In genomic region chr10:77819203-77819602, GRCm38 (mm10) we compare ENCODE assay signal across 30 mouse cellular contexts. TPM values are rescaled to one million over a fixed set of nuclear protein-coding genes. Genes with fewer than 3 reads are reported as not detected.
DNase-seq lines count a peak whose midpoint lies in the region; ATAC-seq and TF ChIP-seq lines count a peak whose summit lies in the region.
"Had no signal": no experiment of that assay in that cellular context is flagged by ENCODE, and none has a peak within 500 bp of the region (broad histone marks: within the 10 kb centered on the region; RNA-seq: fewer than 3 reads in every experiment).

No protein-coding gene starts in this region.

- no peak overlapping the region for H3K9ac ChIP-seq in embryonic facial prominence, embryonic 11.5 days (replicated peaks; ENCODE audit: low read length)
- no peak overlapping the region for H3K9ac ChIP-seq in midbrain, embryonic 11.5 days (ENCODE audit: low read length)
- H3K9ac ChIP-seq in midbrain, postnatal 0 days (replicated peaks; ENCODE audit: low read length, poor library complexity, severe bottlenecking): no peak overlapping the region
- H3K9ac ChIP-seq in neural tube, embryonic 15.5 days (replicated peaks): no peak overlapping the region
- H3K9ac ChIP-seq: embryonic facial prominence, embryonic 13.5 days; forebrain, embryonic 15.5 days; heart, embryonic 13.5 days; hindbrain, embryonic 14.5 days had no signal

- no peak overlapping the region for H3K4me2 ChIP-seq in embryonic facial prominence, embryonic 11.5 days (ENCODE audit: low read depth, low read length)
- no peak overlapping the region for H3K4me2 ChIP-seq in midbrain, embryonic 11.5 days
- H3K4me2 ChIP-seq in midbrain, postnatal 0 days (ENCODE audit: low read depth, low read length, poor library complexity, severe bottlenecking): peak overlapping the region; percentile 20; the same call in 1 of the 2 replicates
- H3K4me2 ChIP-seq in neural tube, embryonic 15.5 days: no peak overlapping the region
- H3K4me2 ChIP-seq: embryonic facial prominence, embryonic 13.5 days; forebrain, embryonic 15.5 days; heart, embryonic 13.5 days; hindbrain, embryonic 14.5 days had no signal

- ATAC-seq in embryonic facial prominence, embryonic 11.5 days (replicated peaks; ENCODE audit: insufficient number of reproducible peaks, low FRiP score, low TSS enrichment, low read depth): no peak
- no peak for ATAC-seq in midbrain, embryonic 11.5 days (ENCODE audit: low FRiP score)
- 0 out of 2 replicates have a peak, but pooled peaks have one; percentile 66 for ATAC-seq in midbrain, postnatal 0 days (ENCODE audit: low FRiP score)
- no peak for ATAC-seq in neural tube, embryonic 15.5 days (ENCODE audit: low FRiP score)
- ATAC-seq: activated CD4-positive, CD25-positive, alpha-beta regulatory T cell, adult 4 months; forebrain, embryonic 15.5 days had no signal

- 34% methylated on average over 4 of the region's 4 CpGs for WGBS in embryonic facial prominence, embryonic 11.5 days
- 29% methylated on average over 4 of the region's 4 CpGs for WGBS in embryonic facial prominence, embryonic 10.5 days
- 32% methylated on average over 4 of the region's 4 CpGs for WGBS in midbrain, embryonic 11.5 days
- WGBS in midbrain, embryonic 10.5 days: 25% methylated on average over 4 of the region's 4 CpGs
- 33% methylated on average over 4 of the region's 4 CpGs for WGBS in midbrain, postnatal 0 days
- 41% methylated on average over 4 of the region's 4 CpGs for WGBS in neural tube, embryonic 15.5 days

- TF ChIP-seq POLR2A in brain, embryonic 14.5 days (IDR thresholded peaks at IDR 0.05; ENCODE audit: borderline replicate concordance, extremely low read depth, insufficient read depth, insufficient read length, poor library complexity, severe bottlenecking): no peak

- no peak overlapping the region for H3K4me3 ChIP-seq in embryonic facial prominence, embryonic 11.5 days (ENCODE audit: low read depth, low read length)
- H3K4me3 ChIP-seq in embryonic facial prominence, embryonic 10.5 days: no peak overlapping the region
- H3K4me3 ChIP-seq in midbrain, embryonic 11.5 days (ENCODE audit: low read depth, low read length): no peak overlapping the region
- no peak overlapping the region for H3K4me3 ChIP-seq in midbrain, embryonic 10.5 days
- H3K4me3 ChIP-seq in midbrain, postnatal 0 days (ENCODE audit: low read depth, low read length): no peak overlapping the region
- H3K4me3 ChIP-seq in neural tube, embryonic 15.5 days (replicated peaks): no peak overlapping the region
- H3K4me3 ChIP-seq: embryonic facial prominence, embryonic 13.5 days; erythroblast, embryonic 14.5 days; forebrain, embryonic 15.5 days; heart, adult 2 months; heart, embryonic 10.5 days; heart, embryonic 13.5 days had no signal

- no peak for TF ChIP-seq CTCF in brain, embryonic 14.5 days (IDR thresholded peaks at IDR 0.05; ENCODE audit: borderline replicate concordance, extremely low read depth, insufficient read depth, insufficient read length)
- no peak for TF ChIP-seq CTCF in midbrain, postnatal 0 days (IDR thresholded peaks at IDR 0.05)

- no peaks in the 10 kb centered on the region for H3K27me3 ChIP-seq in embryonic facial prominence, embryonic 11.5 days (ENCODE audit: control insufficient read depth, insufficient read depth, low read length)
- H3K27me3 ChIP-seq in embryonic facial prominence, embryonic 10.5 days (replicated peaks; ENCODE audit: low read depth, poor library complexity, severe bottlenecking): no peaks in the 10 kb centered on the region
- H3K27me3 ChIP-seq in midbrain, embryonic 11.5 days (ENCODE audit: control insufficient read depth, insufficient read depth, low read length): no peaks in the 10 kb centered on the region
- H3K27me3 ChIP-seq in midbrain, embryonic 10.5 days (ENCODE audit: low read depth, poor library complexity, severe bottlenecking): no peaks in the 10 kb centered on the region
- no peaks in the 10 kb centered on the region; the same call in 1 of the 2 replicates for H3K27me3 ChIP-seq in midbrain, postnatal 0 days (ENCODE audit: insufficient read depth, low read length)
- H3K27me3 ChIP-seq in neural tube, embryonic 15.5 days (replicated peaks): no peaks in the 10 kb centered on the region
- H3K27me3 ChIP-seq: embryonic facial prominence, embryonic 13.5 days; forebrain, embryonic 15.5 days had no signal

- no peaks in the 10 kb centered on the region for H3K9me3 ChIP-seq in embryonic facial prominence, embryonic 11.5 days (replicated peaks; ENCODE audit: control insufficient read depth, low read length)
- H3K9me3 ChIP-seq in embryonic facial prominence, embryonic 10.5 days: 0 out of 2 replicates have a peak, but pooled peaks cover 2% of the 10 kb centered on the region
- H3K9me3 ChIP-seq in midbrain, embryonic 11.5 days (ENCODE audit: control insufficient read depth, low read length): no peaks in the 10 kb centered on the region
- H3K9me3 ChIP-seq in midbrain, embryonic 10.5 days (replicated peaks): peaks cover 10% of the 10 kb centered on the region; the same call in 1 of the 2 replicates
- no peaks in the 10 kb centered on the region for H3K9me3 ChIP-seq in midbrain, postnatal 0 days (ENCODE audit: low read length)
- H3K9me3 ChIP-seq in neural tube, embryonic 15.5 days (replicated peaks): peaks cover 5% of the 10 kb centered on the region; the same call in 1 of the 2 replicates
- H3K9me3 ChIP-seq: embryonic facial prominence, embryonic 13.5 days; forebrain, embryonic 15.5 days; heart, embryonic 10.5 days had no signal

- H3K27ac ChIP-seq in embryonic facial prominence, embryonic 11.5 days (replicated peaks; ENCODE audit: low read depth, low read length): no peak overlapping the region
- H3K27ac ChIP-seq in embryonic facial prominence, embryonic 10.5 days (replicated peaks): no peak overlapping the region
- no peak overlapping the region for H3K27ac ChIP-seq in midbrain, embryonic 11.5 days (ENCODE audit: low read depth, low read length)
- no peak overlapping the region for H3K27ac ChIP-seq in midbrain, embryonic 10.5 days (replicated peaks)
- H3K27ac ChIP-seq in midbrain, postnatal 0 days (ENCODE audit: low read depth, low read length): no peak overlapping the region
- no peak overlapping the region for H3K27ac ChIP-seq in neural tube, embryonic 15.5 days (replicated peaks)
- H3K27ac ChIP-seq: embryonic facial prominence, embryonic 13.5 days; forebrain, embryonic 15.5 days; heart, adult 2 months; heart, embryonic 10.5 days; heart, embryonic 13.5 days; hindbrain, embryonic 14.5 days; hindbrain, postnatal 0 days had no signal

- H3K36me3 ChIP-seq in embryonic facial prominence, embryonic 11.5 days (replicated peaks; ENCODE audit: control insufficient read depth, insufficient read depth, low read depth, low read length): no peaks in the 10 kb centered on the region
- no peaks in the 10 kb centered on the region for H3K36me3 ChIP-seq in embryonic facial prominence, embryonic 10.5 days (replicated peaks)
- no peaks in the 10 kb centered on the region for H3K36me3 ChIP-seq in midbrain, embryonic 11.5 days (ENCODE audit: control insufficient read depth, insufficient read depth, low read length)
- H3K36me3 ChIP-seq in midbrain, embryonic 10.5 days: no peaks in the 10 kb centered on the region
- H3K36me3 ChIP-seq in midbrain, postnatal 0 days (ENCODE audit: insufficient read depth, low read length): no peaks in the 10 kb centered on the region
- no peaks in the 10 kb centered on the region for H3K36me3 ChIP-seq in neural tube, embryonic 15.5 days
- H3K36me3 ChIP-seq: embryonic facial prominence, embryonic 13.5 days; forebrain, embryonic 15.5 days; heart, embryonic 10.5 days; heart, embryonic 13.5 days had no signal

- DNase-seq in embryonic facial prominence, embryonic 11.5 days (ENCODE audit: low spot score): peak; percentile 4
- no peak for DNase-seq in embryonic facial prominence, embryonic 10.5 days (ENCODE audit: low spot score)
- DNase-seq in midbrain, embryonic 11.5 days (ENCODE audit: low spot score, missing footprints): peak; percentile 66
- DNase-seq in midbrain, embryonic 10.5 days (ENCODE audit: low spot score): no peak
- peak; percentile 41 for DNase-seq in brain, embryonic 14.5 days (ENCODE audit: low read depth)
- DNase-seq in midbrain, postnatal 0 days (ENCODE audit: low spot score): peak; percentile 16
- DNase-seq: adrenal gland, adult 8-10 months; adrenal gland, postnatal 25 days; cerebellum, adult 18-20 months; cerebellum, adult 9-10 months; cerebellum, postnatal 14 days; gastrocnemius, postnatal 10 days; gastrocnemius, postnatal 36 days; heart, adult 2 months; heart, postnatal 14 days; heart, postnatal 4 days had no signal

- H3K4me1 ChIP-seq in embryonic facial prominence, embryonic 11.5 days (ENCODE audit: control insufficient read depth, insufficient read depth, low read length): no peaks in the 10 kb centered on the region
- H3K4me1 ChIP-seq in embryonic facial prominence, embryonic 10.5 days: no peaks in the 10 kb centered on the region
- H3K4me1 ChIP-seq in midbrain, embryonic 11.5 days (ENCODE audit: control insufficient read depth, insufficient read depth, low read length): no peaks in the 10 kb centered on the region
- peaks cover 6% of the 10 kb centered on the region for H3K4me1 ChIP-seq in midbrain, embryonic 10.5 days
- no peaks in the 10 kb centered on the region for H3K4me1 ChIP-seq in midbrain, postnatal 0 days (ENCODE audit: insufficient read depth, low read length)
- peaks cover 4% of the 10 kb centered on the region; the same call in 1 of the 2 replicates for H3K4me1 ChIP-seq in neural tube, embryonic 15.5 days
- H3K4me1 ChIP-seq: embryonic facial prominence, embryonic 13.5 days; forebrain, embryonic 15.5 days; heart, embryonic 10.5 days; heart, embryonic 13.5 days had no signal

RNA-seq across cellular contexts. Expression of gene Gm2696, which starts 4.7 kb away (rescaled TPM):
- polyA plus RNA-seq in embryonic facial prominence, embryonic 11.5 days (2014; fragmentation: Nextera tagmentation; extraction: Ambion mirVana): not detected in 2 replicates
- not detected in 2 replicates for polyA plus RNA-seq in embryonic facial prominence, embryonic 10.5 days (2016; fragmentation: Nextera tagmentation; extraction: Ambion mirVana)
- not detected in 2 replicates for polyA plus RNA-seq in midbrain, embryonic 11.5 days (2014; fragmentation: Nextera tagmentation; extraction: Ambion mirVana)
- not detected in 2 replicates for polyA plus RNA-seq in midbrain, embryonic 10.5 days (2016; fragmentation: Nextera tagmentation; extraction: Ambion mirVana)
- polyA plus RNA-seq in brain, embryonic 14.5 days (2012; rRNA removed): 0.14 TPM in 1 of 2 replicates, not detected in the other
- not detected in 2 replicates for total RNA-seq in midbrain, postnatal 0 days (2014; rRNA removed)
- not detected in 2 replicates for polyA plus RNA-seq in midbrain, postnatal 0 days (2015; fragmentation: Nextera tagmentation; extraction: Ambion mirVana)
- polyA plus RNA-seq in neural tube, embryonic 15.5 days (2015; fragmentation: Nextera tagmentation; extraction: Ambion mirVana): not detected in 2 replicates
- total RNA-seq: adrenal gland, adult 8-10 months; adrenal gland, postnatal 25 days; ES-E14; gastrocnemius, adult 18-20 months; gastrocnemius, postnatal 10 days; gastrocnemius, postnatal 36 days; granulocyte monocyte progenitor cell, adult 5-6 weeks; heart, adult 2 months; heart, postnatal 14 days; heart, postnatal 4 days; hindbrain, postnatal 0 days had no signal
- polyA plus RNA-seq: activated CD4-positive, CD25-positive, alpha-beta regulatory T cell, adult 4 months; embryonic facial prominence, embryonic 13.5 days; erythroblast, embryonic 14.5 days; forebrain, embryonic 15.5 days; heart, adult 2 months; heart, embryonic 10.5 days; heart, embryonic 13.5 days; heart, embryonic 16.5 days; hindbrain, embryonic 11.5 days; hindbrain, embryonic 14.5 days; hindbrain, postnatal 0 days had no signal

RNA-seq across cellular contexts. Expression of gene Gm9507, which starts 7.6 kb away (rescaled TPM):
- not detected in 2 replicates for polyA plus RNA-seq in embryonic facial prominence, embryonic 11.5 days (2014; fragmentation: Nextera tagmentation; extraction: Ambion mirVana)
- polyA plus RNA-seq in embryonic facial prominence, embryonic 10.5 days (2016; fragmentation: Nextera tagmentation; extraction: Ambion mirVana): not detected in 2 replicates
- polyA plus RNA-seq in midbrain, embryonic 11.5 days (2014; fragmentation: Nextera tagmentation; extraction: Ambion mirVana): not detected in 2 replicates
- not detected in 2 replicates for polyA plus RNA-seq in midbrain, embryonic 10.5 days (2016; fragmentation: Nextera tagmentation; extraction: Ambion mirVana)
- not detected in 2 replicates for polyA plus RNA-seq in brain, embryonic 14.5 days (2012; rRNA removed)
- not detected in 2 replicates for total RNA-seq in midbrain, postnatal 0 days (2014; rRNA removed)
- polyA plus RNA-seq in midbrain, postnatal 0 days (2015; fragmentation: Nextera tagmentation; extraction: Ambion mirVana): not detected in 2 replicates
- polyA plus RNA-seq in neural tube, embryonic 15.5 days (2015; fragmentation: Nextera tagmentation; extraction: Ambion mirVana): not detected in 2 replicates
- total RNA-seq: adrenal gland, adult 8-10 months; adrenal gland, postnatal 25 days; ES-E14; gastrocnemius, adult 18-20 months; gastrocnemius, postnatal 10 days; gastrocnemius, postnatal 36 days; granulocyte monocyte progenitor cell, adult 5-6 weeks; heart, adult 2 months; heart, postnatal 14 days; heart, postnatal 4 days; hindbrain, postnatal 0 days had no signal
- polyA plus RNA-seq: activated CD4-positive, CD25-positive, alpha-beta regulatory T cell, adult 4 months; embryonic facial prominence, embryonic 13.5 days; erythroblast, embryonic 14.5 days; forebrain, embryonic 15.5 days; heart, adult 2 months; heart, embryonic 10.5 days; heart, embryonic 13.5 days; heart, embryonic 16.5 days; hindbrain, embryonic 11.5 days; hindbrain, embryonic 14.5 days; hindbrain, postnatal 0 days had no signal

RNA-seq across cellular contexts. Expression of gene Krtap10-4, which starts 7.7 kb away (rescaled TPM):
- polyA plus RNA-seq in embryonic facial prominence, embryonic 11.5 days (2014; fragmentation: Nextera tagmentation; extraction: Ambion mirVana): not detected in 2 replicates
- not detected in 2 replicates for polyA plus RNA-seq in embryonic facial prominence, embryonic 10.5 days (2016; fragmentation: Nextera tagmentation; extraction: Ambion mirVana)
- polyA plus RNA-seq in midbrain, embryonic 11.5 days (2014; fragmentation: Nextera tagmentation; extraction: Ambion mirVana): not detected in 2 replicates
- polyA plus RNA-seq in midbrain, embryonic 10.5 days (2016; fragmentation: Nextera tagmentation; extraction: Ambion mirVana): not detected in 2 replicates
- not detected in 2 replicates for polyA plus RNA-seq in brain, embryonic 14.5 days (2012; rRNA removed)
- total RNA-seq in midbrain, postnatal 0 days (2014; rRNA removed): 0.27 TPM in 1 of 2 replicates, not detected in the other
- not detected in 2 replicates for polyA plus RNA-seq in midbrain, postnatal 0 days (2015; fragmentation: Nextera tagmentation; extraction: Ambion mirVana)
- polyA plus RNA-seq in neural tube, embryonic 15.5 days (2015; fragmentation: Nextera tagmentation; extraction: Ambion mirVana): not detected in 2 replicates
- total RNA-seq: adrenal gland, adult 8-10 months; adrenal gland, postnatal 25 days; ES-E14; gastrocnemius, adult 18-20 months; gastrocnemius, postnatal 10 days; gastrocnemius, postnatal 36 days; granulocyte monocyte progenitor cell, adult 5-6 weeks; heart, adult 2 months; heart, postnatal 14 days; heart, postnatal 4 days; hindbrain, postnatal 0 days had no signal
- polyA plus RNA-seq: activated CD4-positive, CD25-positive, alpha-beta regulatory T cell, adult 4 months; embryonic facial prominence, embryonic 13.5 days; erythroblast, embryonic 14.5 days; forebrain, embryonic 15.5 days; heart, adult 2 months; heart, embryonic 10.5 days; heart, embryonic 13.5 days; heart, embryonic 16.5 days; hindbrain, embryonic 11.5 days; hindbrain, embryonic 14.5 days; hindbrain, postnatal 0 days had no signal

RNA-seq across cellular contexts. Expression of gene Krtap10-10, which starts 16.5 kb away (rescaled TPM):
- polyA plus RNA-seq in embryonic facial prominence, embryonic 11.5 days (2014; fragmentation: Nextera tagmentation; extraction: Ambion mirVana): not detected in 2 replicates
- polyA plus RNA-seq in embryonic facial prominence, embryonic 10.5 days (2016; fragmentation: Nextera tagmentation; extraction: Ambion mirVana): not detected in 2 replicates
- polyA plus RNA-seq in midbrain, embryonic 11.5 days (2014; fragmentation: Nextera tagmentation; extraction: Ambion mirVana): not detected in 2 replicates
- not detected in 2 replicates for polyA plus RNA-seq in midbrain, embryonic 10.5 days (2016; fragmentation: Nextera tagmentation; extraction: Ambion mirVana)
- not detected in 2 replicates for polyA plus RNA-seq in brain, embryonic 14.5 days (2012; rRNA removed)
- not detected in 2 replicates for total RNA-seq in midbrain, postnatal 0 days (2014; rRNA removed)
- polyA plus RNA-seq in midbrain, postnatal 0 days (2015; fragmentation: Nextera tagmentation; extraction: Ambion mirVana): not detected in 2 replicates
- polyA plus RNA-seq in neural tube, embryonic 15.5 days (2015; fragmentation: Nextera tagmentation; extraction: Ambion mirVana): not detected in 2 replicates
- total RNA-seq: adrenal gland, adult 8-10 months; adrenal gland, postnatal 25 days; ES-E14; gastrocnemius, adult 18-20 months; gastrocnemius, postnatal 10 days; gastrocnemius, postnatal 36 days; heart, adult 2 months; heart, postnatal 14 days; heart, postnatal 4 days; hindbrain, postnatal 0 days had no signal
- polyA plus RNA-seq: activated CD4-positive, CD25-positive, alpha-beta regulatory T cell, adult 4 months; embryonic facial prominence, embryonic 13.5 days; erythroblast, embryonic 14.5 days; forebrain, embryonic 15.5 days; heart, adult 2 months; heart, embryonic 10.5 days; heart, embryonic 13.5 days; heart, embryonic 16.5 days; hindbrain, embryonic 11.5 days; hindbrain, embryonic 14.5 days; hindbrain, postnatal 0 days had no signal

RNA-seq across cellular contexts. Expression of gene Gm19668, which starts 20.3 kb away (rescaled TPM):
- polyA plus RNA-seq in embryonic facial prominence, embryonic 11.5 days (2014; fragmentation: Nextera tagmentation; extraction: Ambion mirVana): not detected in 2 replicates
- polyA plus RNA-seq in embryonic facial prominence, embryonic 10.5 days (2016; fragmentation: Nextera tagmentation; extraction: Ambion mirVana): not detected in 2 replicates
- polyA plus RNA-seq in midbrain, embryonic 11.5 days (2014; fragmentation: Nextera tagmentation; extraction: Ambion mirVana): not detected in 2 replicates
- not detected in 2 replicates for polyA plus RNA-seq in midbrain, embryonic 10.5 days (2016; fragmentation: Nextera tagmentation; extraction: Ambion mirVana)
- polyA plus RNA-seq in brain, embryonic 14.5 days (2012; rRNA removed): not detected in 2 replicates
- not detected in 2 replicates for total RNA-seq in midbrain, postnatal 0 days (2014; rRNA removed)
- not detected in 2 replicates for polyA plus RNA-seq in midbrain, postnatal 0 days (2015; fragmentation: Nextera tagmentation; extraction: Ambion mirVana)
- polyA plus RNA-seq in neural tube, embryonic 15.5 days (2015; fragmentation: Nextera tagmentation; extraction: Ambion mirVana): not detected in 2 replicates
- total RNA-seq: adrenal gland, adult 8-10 months; adrenal gland, postnatal 25 days; ES-E14; gastrocnemius, adult 18-20 months; gastrocnemius, postnatal 10 days; gastrocnemius, postnatal 36 days; granulocyte monocyte progenitor cell, adult 5-6 weeks; heart, adult 2 months; heart, postnatal 14 days; heart, postnatal 4 days; hindbrain, postnatal 0 days had no signal
- polyA plus RNA-seq: activated CD4-positive, CD25-positive, alpha-beta regulatory T cell, adult 4 months; embryonic facial prominence, embryonic 13.5 days; erythroblast, embryonic 14.5 days; forebrain, embryonic 15.5 days; heart, adult 2 months; heart, embryonic 10.5 days; heart, embryonic 13.5 days; heart, embryonic 16.5 days; hindbrain, embryonic 11.5 days; hindbrain, embryonic 14.5 days; hindbrain, postnatal 0 days had no signal

Comparison
In these comparisons a context has a peak if more than half of its experiments do, and no peak if none do; other contexts are left out.
1. DNase-seq: peak in embryonic facial prominence, embryonic 11.5 days (single experiment), midbrain, embryonic 11.5 days (single experiment), brain, embryonic 14.5 days (single experiment) and midbrain, postnatal 0 days (single experiment); none in embryonic facial prominence, embryonic 10.5 days (single experiment) and midbrain, embryonic 10.5 days (single experiment).